Mouse (Mus musculus): Measurements from ENCODE around the gene Ssbp3. TPM values are rescaled to one million over a fixed set of nuclear protein-coding genes. Genes with fewer than 3 reads are reported as not detected.

Ssbp3 gene
- polyA plus RNA-seq, 1 experiment from 2014 or later, result 167 TPM

GRCm38 (mm10) chr4:107025369-107025768 lies 114.9 kb downstream of the Ssbp3 start:
- peak; percentile 57 for ATAC-seq
- peaks cover 10% of the 10 kb centered on the region for H3K4me1 ChIP-seq (replicated peaks; ENCODE audit: control insufficient read depth, insufficient read depth, low read length)
- no peaks in the 10 kb centered on the region for H3K9me3 ChIP-seq (ENCODE audit: control insufficient read depth, low read length)
- 6% methylated on average over 5 of the region's 5 CpGs for WGBS
- H3K4me3 ChIP-seq (replicated peaks; ENCODE audit: low read length), result no peak overlapping the region
- no peak overlapping the region for H3K27ac ChIP-seq (ENCODE audit: low read length)
- no peak overlapping the region for H3K4me2 ChIP-seq (ENCODE audit: low read length)
- no peak overlapping the region for H3K9ac ChIP-seq (replicated peaks; ENCODE audit: low read depth, low read length)
- H3K27me3 ChIP-seq (replicated peaks; ENCODE audit: control insufficient read depth, insufficient read depth, low read length), result no peaks in the 10 kb centered on the region
- H3K36me3 ChIP-seq (ENCODE audit: control insufficient read depth, insufficient read depth), result no peaks in the 10 kb centered on the region

GRCm38 (mm10) chr4:107026451-107026850 lies 116.0 kb downstream of the Ssbp3 start:
- Histone ChIP-seq H3K4me3 (replicated peaks; ENCODE audit: low read length) (no peak overlapping the region), H3K9ac (replicated peaks; ENCODE audit: low read depth, low read length) (no peak overlapping the region), H3K4me2 (ENCODE audit: low read length) (no peak overlapping the region), H3K9me3 (ENCODE audit: control insufficient read depth, low read length) (no peaks in the 10 kb centered on the region), H3K27ac (ENCODE audit: low read length) (no peak overlapping the region), H3K27me3 (replicated peaks; ENCODE audit: control insufficient read depth, insufficient read depth, low read length) (no peaks in the 10 kb centered on the region), H3K36me3 (ENCODE audit: control insufficient read depth, insufficient read depth) (no peaks in the 10 kb centered on the region), H3K4me1 (replicated peaks; ENCODE audit: control insufficient read depth, insufficient read depth, low read length) (peaks cover 10% of the 10 kb centered on the region)
- ATAC-seq, result no peak
- 63% methylated on average over 8 of the region's 8 CpGs for WGBS

GRCm38 (mm10) chr4:107035689-107036088 lies 125.2 kb downstream of the Ssbp3 start:
- Histone ChIP-seq H3K27me3 (replicated peaks; ENCODE audit: control insufficient read depth, insufficient read depth, low read length) (no peaks in the 10 kb centered on the region), H3K4me1 (replicated peaks; ENCODE audit: control insufficient read depth, insufficient read depth, low read length) (0 out of 2 replicates have a peak, but pooled peaks cover 2% of the 10 kb centered on the region), H3K9me3 (ENCODE audit: control insufficient read depth, low read length) (no peaks in the 10 kb centered on the region), H3K4me2 (ENCODE audit: low read length) (no peak overlapping the region), H3K36me3 (ENCODE audit: control insufficient read depth, insufficient read depth) (no peaks in the 10 kb centered on the region; the same call in 1 of the 2 replicates), H3K9ac (replicated peaks; ENCODE audit: low read depth, low read length) (no peak overlapping the region), H3K4me3 (replicated peaks; ENCODE audit: low read length) (no peak overlapping the region), H3K27ac (ENCODE audit: low read length) (no peak overlapping the region)
- 94% methylated on average over 4 of the region's 4 CpGs for WGBS
- ATAC-seq, result no peak

- H3K4me2 ChIP-seq (ENCODE audit: low read length), result no peak overlapping the region
- H3K27me3 ChIP-seq (replicated peaks; ENCODE audit: control insufficient read depth, insufficient read depth, low read length), result no peaks in the 10 kb centered on the region
- 0 out of 2 replicates have a peak, but pooled peaks cover 2% of the 10 kb centered on the region for H3K4me1 ChIP-seq (replicated peaks; ENCODE audit: control insufficient read depth, insufficient read depth, low read length)
- H3K36me3 ChIP-seq (ENCODE audit: control insufficient read depth, insufficient read depth), result peaks cover 8% of the 10 kb centered on the region
- ATAC-seq, result no peak
- no peak overlapping the region for H3K27ac ChIP-seq (ENCODE audit: low read length)
- H3K4me3 ChIP-seq (replicated peaks; ENCODE audit: low read length), result no peak overlapping the region
- no peaks in the 10 kb centered on the region for H3K9me3 ChIP-seq (ENCODE audit: control insufficient read depth, low read length)
- H3K9ac ChIP-seq (replicated peaks; ENCODE audit: low read depth, low read length), result no peak overlapping the region
- WGBS, result 96% methylated on average over 2 of the region's 2 CpGs
Measured at GRCm38 (mm10) chr4:107036985-107037384, 126.5 kb downstream of the Ssbp3 start.

GRCm38 (mm10) chr4:107038303-107038702 lies 127.8 kb downstream of the Ssbp3 start:
- Histone ChIP-seq H3K36me3 (ENCODE audit: control insufficient read depth, insufficient read depth) (peaks cover 10% of the 10 kb centered on the region), H3K4me2 (ENCODE audit: low read length) (no peak overlapping the region), H3K27ac (ENCODE audit: low read length) (no peak overlapping the region), H3K9ac (replicated peaks; ENCODE audit: low read depth, low read length) (no peak overlapping the region), H3K27me3 (replicated peaks; ENCODE audit: control insufficient read depth, insufficient read depth, low read length) (no peaks in the 10 kb centered on the region), H3K4me3 (replicated peaks; ENCODE audit: low read length) (no peak overlapping the region), H3K4me1 (replicated peaks; ENCODE audit: control insufficient read depth, insufficient read depth, low read length) (0 out of 2 replicates have a peak, but pooled peaks cover 2% of the 10 kb centered on the region), H3K9me3 (ENCODE audit: control insufficient read depth, low read length) (no peaks in the 10 kb centered on the region)
- 88% methylated on average over 4 of the region's 4 CpGs for WGBS
- no peak for ATAC-seq

- Histone ChIP-seq H3K4me2 (ENCODE audit: low read length) (no peak overlapping the region), H3K4me3 (replicated peaks; ENCODE audit: low read length) (no peak overlapping the region), H3K36me3 (ENCODE audit: control insufficient read depth, insufficient read depth) (peaks cover 15% of the 10 kb centered on the region), H3K27me3 (replicated peaks; ENCODE audit: control insufficient read depth, insufficient read depth, low read length) (no peaks in the 10 kb centered on the region), H3K4me1 (replicated peaks; ENCODE audit: control insufficient read depth, insufficient read depth, low read length) (0 out of 2 replicates have a peak, but pooled peaks cover 2% of the 10 kb centered on the region), H3K27ac (ENCODE audit: low read length) (no peak overlapping the region), H3K9ac (replicated peaks; ENCODE audit: low read depth, low read length) (no peak overlapping the region), H3K9me3 (ENCODE audit: control insufficient read depth, low read length) (no peaks in the 10 kb centered on the region)
- WGBS, result 70% methylated on average over 8 of the region's 8 CpGs
- ATAC-seq, result no peak
Measured at GRCm38 (mm10) chr4:107039270-107039669, 128.8 kb downstream of the Ssbp3 start.

GRCm38 (mm10) chr4:107042304-107042703 lies 131.8 kb downstream of the Ssbp3 start:
- no peaks in the 10 kb centered on the region for H3K9me3 ChIP-seq (ENCODE audit: control insufficient read depth, low read length)

GRCm38 (mm10) chr4:107045188-107045587 lies 134.7 kb downstream of the Ssbp3 start:
- H3K4me2 ChIP-seq (ENCODE audit: low read length), result no peak overlapping the region
- peaks cover 35% of the 10 kb centered on the region for H3K36me3 ChIP-seq (ENCODE audit: control insufficient read depth, insufficient read depth)
- no peaks in the 10 kb centered on the region for H3K9me3 ChIP-seq (ENCODE audit: control insufficient read depth, low read length)
- 95% methylated on average over 13 of the region's 13 CpGs for WGBS
- H3K4me3 ChIP-seq (replicated peaks; ENCODE audit: low read length), result no peak overlapping the region
- no peak overlapping the region for H3K9ac ChIP-seq (replicated peaks; ENCODE audit: low read depth, low read length)
- no peak for ATAC-seq
- H3K27ac ChIP-seq (ENCODE audit: low read length), result no peak overlapping the region
- no peaks in the 10 kb centered on the region for H3K27me3 ChIP-seq (replicated peaks; ENCODE audit: control insufficient read depth, insufficient read depth, low read length)
- no peaks in the 10 kb centered on the region for H3K4me1 ChIP-seq (replicated peaks; ENCODE audit: control insufficient read depth, insufficient read depth, low read length)

More at GRCm38 (mm10) chr4:107042304-107042703, 131.8 kb downstream of the Ssbp3 start:
- H3K4me3 ChIP-seq (replicated peaks; ENCODE audit: low read length), result no peak overlapping the region
- H3K36me3 ChIP-seq (ENCODE audit: control insufficient read depth, insufficient read depth), result peaks cover 25% of the 10 kb centered on the region
- no peak for ATAC-seq
- WGBS, result 95% methylated on average over 6 of the region's 6 CpGs
- no peak overlapping the region for H3K27ac ChIP-seq (ENCODE audit: low read length)
- 0 out of 2 replicates have a peak, but pooled peaks cover 2% of the 10 kb centered on the region for H3K4me1 ChIP-seq (replicated peaks; ENCODE audit: control insufficient read depth, insufficient read depth, low read length)
- H3K27me3 ChIP-seq (replicated peaks; ENCODE audit: control insufficient read depth, insufficient read depth, low read length), result no peaks in the 10 kb centered on the region
- no peak overlapping the region for H3K4me2 ChIP-seq (ENCODE audit: low read length)
- no peak overlapping the region for H3K9ac ChIP-seq (replicated peaks; ENCODE audit: low read depth, low read length)

GRCm38 (mm10) chr4:107047806-107048205 lies 137.3 kb downstream of the Ssbp3 start:
- no peak for ATAC-seq
- Histone ChIP-seq H3K4me2 (ENCODE audit: low read length) (no peak overlapping the region), H3K27ac (ENCODE audit: low read length) (no peak overlapping the region), H3K36me3 (ENCODE audit: control insufficient read depth, insufficient read depth) (peaks cover 26% of the 10 kb centered on the region), H3K4me1 (replicated peaks; ENCODE audit: control insufficient read depth, insufficient read depth, low read length) (no peaks in the 10 kb centered on the region), H3K9me3 (ENCODE audit: control insufficient read depth, low read length) (no peaks in the 10 kb centered on the region), H3K9ac (replicated peaks; ENCODE audit: low read depth, low read length) (no peak overlapping the region), H3K4me3 (replicated peaks; ENCODE audit: low read length) (no peak overlapping the region), H3K27me3 (replicated peaks; ENCODE audit: control insufficient read depth, insufficient read depth, low read length) (no peaks in the 10 kb centered on the region)
- 85% methylated on average over 5 of the region's 5 CpGs for WGBS
